Mouse (Mus musculus) spleen, adult 2 months (tissue): ENCODE measurements around the gene Spen. TPM values are rescaled to one million over a fixed set of nuclear protein-coding genes. Genes with fewer than 3 reads are reported as not detected.

Experiments used
- DNase-seq, 2 experiments: peaks; one replicate each; pipeline versions ENCODE4 v3.0.0 to v3.0.0-alpha.2; 2012 to 2021; ENCODE audit warnings: low spot score in 2 of 2, low read depth in 1 of 2
- H3K27ac ChIP-seq: fragments of 200-500 bp; 2 replicates; pipeline ENCODE4 v1.5.1; 2012; ENCODE audit warnings: low read length, inconsistent platforms; ENCODE audit not compliant: insufficient read depth
- H3K27me3 ChIP-seq: fragments of 200-500 bp; 2 replicates; pipeline ENCODE4 v1.6.1; 2012; ENCODE audit warnings: mild to moderate bottlenecking, moderate library complexity, low read length, inconsistent platforms; ENCODE audit not compliant: control insufficient read depth, insufficient read depth
- H3K36me3 ChIP-seq: fragments of 200-500 bp; 2 replicates; pipeline ENCODE4 v1.6.1; 2012; ENCODE audit warnings: mild to moderate bottlenecking, low read length, inconsistent platforms; ENCODE audit not compliant: control insufficient read depth, insufficient read depth
- H3K4me1 ChIP-seq: fragments of 200-500 bp; 2 replicates; pipeline ENCODE4 v1.6.1; 2011; ENCODE audit warnings: inconsistent platforms; ENCODE audit not compliant: control insufficient read depth, insufficient read depth, insufficient read length
- H3K4me3 ChIP-seq: fragments of 200-500 bp; 2 replicates; pipeline ENCODE4 v1.5.1; 2011; ENCODE audit warnings: mild to moderate bottlenecking, inconsistent platforms; ENCODE audit not compliant: insufficient read depth, insufficient read length; ENCODE audit errors: extremely low read depth
- CTCF ChIP-seq: fragments of 200-500 bp; IDR thresholded peaks from 2 replicates; pipeline ENCODE4 v1.5.1; 2011; ENCODE audit warnings: mild to moderate bottlenecking, inconsistent platforms; ENCODE audit not compliant: insufficient read depth, insufficient read length, insufficient replicate concordance; ENCODE audit errors: extremely low read depth
- POLR2A ChIP-seq: fragments of 200-500 bp; IDR thresholded peaks from 2 replicates; pipeline ENCODE4 v1.6.1; 2011; ENCODE audit warnings: low read depth, low read length, inconsistent platforms
- WGBS: fragments of 180-500 bp; shearing (Covaris S2); methylation state at CpG from one replicate; pipeline ENCODE4 v1.1.7; 2018; 5-methylcytosine and 5-hydroxymethylcytosine counted together
- polyA plus RNA-seq: library from polyadenylated mRNA; depleted of rRNA; stranded (reverse); fragments of >200 nt; gene quantifications from 2 replicates; pipeline ENCODE4 v1.2.3, GENCODE M21; 2012

Spen gene
- polyA plus RNA-seq, 1 experiment = 28.2 TPM

- TF ChIP-seq POLR2A = no peak
- TF ChIP-seq CTCF = no peak
- no peak overlapping the region for H3K27ac ChIP-seq
- 90% methylated on average over 11 of the region's 11 CpGs for WGBS
- no peak for DNase-seq
- no peak overlapping the region for H3K4me3 ChIP-seq
- no peaks in the 10 kb centered on the region for H3K4me1 ChIP-seq
- H3K36me3 ChIP-seq = peaks cover 40% of the 10 kb centered on the region
- H3K27me3 ChIP-seq = no peaks in the 10 kb centered on the region
Measured at GRCm38 (mm10) chr4:141484071-141484470, 54.3 kb downstream of the Spen start.

DNA sequence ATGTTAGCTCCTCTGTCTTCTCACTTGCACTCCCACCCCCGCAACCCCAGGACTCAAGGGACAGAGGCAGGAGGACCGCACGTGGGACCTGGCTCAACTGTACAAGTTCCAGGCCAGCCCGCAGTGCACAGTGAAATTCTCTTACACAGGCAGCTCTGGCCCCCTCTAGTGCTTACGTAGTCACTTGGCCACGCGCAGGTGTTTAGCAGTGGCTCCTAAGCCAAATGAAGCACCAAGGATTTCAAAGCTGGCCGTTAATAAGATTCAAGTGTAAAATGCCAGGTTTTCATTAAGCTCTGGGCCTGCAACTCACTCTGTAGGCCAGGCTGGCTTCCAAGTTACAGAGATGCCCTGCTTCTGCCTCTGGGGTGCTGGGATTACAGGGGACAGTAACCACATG lies 59.0 kb downstream of the Spen start:
- WGBS = 94% methylated on average over 8 of the region's 8 CpGs
- Histone ChIP-seq H3K27ac (no peak overlapping the region), H3K4me1 (peaks cover 3% of the 10 kb centered on the region), H3K36me3 (peaks cover 55% of the 10 kb centered on the region), H3K27me3 (no peaks in the 10 kb centered on the region), H3K4me3 (no peak overlapping the region)
- DNase-seq = no peak
- no peak for TF ChIP-seq POLR2A
- no peak for TF ChIP-seq CTCF

DNA sequence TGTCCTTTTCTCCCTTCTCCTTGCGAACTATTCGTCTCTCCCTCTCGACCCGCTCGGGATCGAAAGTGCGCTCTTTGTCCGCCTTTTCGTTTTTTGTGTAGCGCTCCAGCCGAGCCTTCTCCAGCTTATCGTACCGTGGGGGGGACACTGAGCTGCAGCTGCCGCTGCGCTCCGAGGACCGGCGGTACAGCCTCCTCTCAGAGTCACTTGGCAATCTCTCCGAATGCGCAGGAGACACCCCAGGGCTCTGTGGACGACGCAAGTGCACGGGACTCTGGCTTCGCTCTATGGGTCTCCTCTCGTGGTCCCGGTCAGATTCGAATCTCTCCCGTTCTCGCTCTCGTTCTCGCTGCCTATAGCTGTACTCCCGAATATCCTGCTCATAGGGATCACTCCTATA lies 59.6 kb downstream of the Spen start:
- 98% methylated on average over 32 of the region's 32 CpGs for WGBS
- TF ChIP-seq CTCF (no peak), POLR2A (no peak)
- Histone ChIP-seq H3K27me3 (no peaks in the 10 kb centered on the region), H3K36me3 (peaks cover 56% of the 10 kb centered on the region), H3K4me1 (peaks cover 3% of the 10 kb centered on the region), H3K4me3 (no peak overlapping the region), H3K27ac (0 out of 2 replicates have a peak overlapping the region, but pooled peaks have one; percentile 52)
- no peak for DNase-seq

DNA sequence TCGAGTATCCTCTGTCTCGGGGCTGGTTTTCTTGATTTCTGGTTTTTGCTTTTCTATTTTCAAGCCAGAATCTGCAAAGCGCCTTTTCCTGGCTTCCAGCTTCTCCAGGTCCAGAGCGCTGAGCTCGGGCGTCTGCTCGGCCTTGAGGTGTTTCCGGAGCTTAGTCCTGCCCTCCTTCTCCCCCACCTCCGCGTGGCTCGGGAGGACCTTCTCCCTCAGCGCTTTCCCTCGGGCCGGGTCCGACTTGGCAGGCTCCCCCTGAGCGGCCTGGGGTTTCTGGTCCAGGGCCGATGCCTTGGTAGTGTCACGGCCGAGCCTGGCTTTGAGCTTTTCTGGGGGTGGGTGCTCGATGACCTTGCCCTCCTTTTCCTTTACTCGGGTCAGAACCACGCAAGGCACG lies 60.2 kb downstream of the Spen start:
- WGBS = 81% methylated on average over 23 of the region's 23 CpGs
- Histone ChIP-seq H3K27me3 (no peaks in the 10 kb centered on the region), H3K27ac (peak overlapping the region; percentile 52), H3K4me3 (no peak overlapping the region), H3K36me3 (peaks cover 56% of the 10 kb centered on the region), H3K4me1 (peaks cover 3% of the 10 kb centered on the region)
- TF ChIP-seq CTCF = no peak
- TF ChIP-seq POLR2A = no peak
- DNase-seq = no peak

- DNase-seq = peak; percentile 66 to 86
- H3K4me3 ChIP-seq = peak overlapping the region; percentile 11; the same call in 1 of the 2 replicates
- WGBS = 18% methylated on average over 16 of the region's 16 CpGs
Measured at GRCm38 (mm10) chr4:141477681-141478102, 60.7 kb downstream of the Spen start.

GRCm38 (mm10) chr4:141474431-141474830 lies 64.0 kb downstream of the Spen start:
- Histone ChIP-seq H3K4me3 (no peak overlapping the region), H3K4me1 (peaks cover 3% of the 10 kb centered on the region), H3K27me3 (no peaks in the 10 kb centered on the region), H3K36me3 (peaks cover 72% of the 10 kb centered on the region), H3K27ac (no peak overlapping the region)
- WGBS = 94% methylated on average over 19 of the region's 19 CpGs
- DNase-seq = no peak
- TF ChIP-seq POLR2A = no peak
- no peak for TF ChIP-seq CTCF

More at GRCm38 (mm10) chr4:141477681-141478102, 60.7 kb downstream of the Spen start:
- H3K4me1 ChIP-seq = peaks cover 3% of the 10 kb centered on the region
- H3K27ac ChIP-seq = peak overlapping the region; percentile 52
- no peak for TF ChIP-seq POLR2A
- no peak for TF ChIP-seq CTCF
- H3K27me3 ChIP-seq = no peaks in the 10 kb centered on the region
- peaks cover 58% of the 10 kb centered on the region for H3K36me3 ChIP-seq

- TF ChIP-seq POLR2A = no peak
- TF ChIP-seq CTCF = no peak
- Histone ChIP-seq H3K27ac (no peak overlapping the region), H3K4me1 (peaks cover 3% of the 10 kb centered on the region; the same call in 1 of the 2 replicates), H3K4me3 (no peak overlapping the region), H3K27me3 (no peaks in the 10 kb centered on the region), H3K36me3 (peaks cover 71% of the 10 kb centered on the region)
- DNase-seq = no peak
- WGBS = 95% methylated on average over 32 of the region's 32 CpGs
Measured at GRCm38 (mm10) chr4:141472641-141473321, 65.6 kb downstream of the Spen start.
